Mouse (Mus musculus): ENCODE results near the gene Nupl1.

- TF ChIP-seq CTCF (IDR thresholded peaks at IDR 0.05; ENCODE audit: extremely low read depth, insufficient read depth, low read length) (no peak), POLR2A (IDR thresholded peaks at IDR 0.05; ENCODE audit: extremely low read depth, insufficient read depth, low read length) (no peak)
Measured at GRCm38 (mm10) chr14:60219886-60220285, 31.3 kb downstream of the Nupl1 start.

Measured in cortical plate, adult 2 months (tissue).